Mouse (Mus musculus): ENCODE results near the gene Olfr288. TPM values are rescaled to one million over a fixed set of nuclear protein-coding genes. Genes with fewer than 3 reads are reported as not detected.

Olfr288 gene
- polyA plus RNA-seq, 1 experiment, result 0.44 TPM

- peaks cover 3% of the 10 kb centered on the region; the same call in 1 of the 2 replicates for H3K4me1 ChIP-seq (ENCODE audit: control insufficient read depth, insufficient read depth, low read length)
- no peak within 1 kb of the TSS for H3K4me3 ChIP-seq (replicated peaks; ENCODE audit: insufficient read depth, low read depth, low read length)
- no peaks in the 10 kb centered on the region for H3K27me3 ChIP-seq (ENCODE audit: control insufficient read depth, insufficient read depth, low read length)
- DNase-seq, result no peak
- 74% methylated on average over 5 of the region's 5 CpGs for WGBS
- H3K27ac ChIP-seq (ENCODE audit: insufficient read depth, low read length), result no peak within 1 kb of the TSS
- TF ChIP-seq POLR2A (IDR thresholded peaks at IDR 0.05; ENCODE audit: borderline replicate concordance, insufficient read depth, low read length) (no peak), CTCF (IDR thresholded peaks at IDR 0.05; ENCODE audit: borderline replicate concordance, insufficient read depth, low read depth, low read length) (no peak)
Measured at GRCm38 (mm10) chr15:98165525-98165924, 29.8 kb downstream of the Olfr288 start, which contains the start of gene Asb8. Gene Asb8, minus strand, starts transcription at chr15:98165625.

DNA sequence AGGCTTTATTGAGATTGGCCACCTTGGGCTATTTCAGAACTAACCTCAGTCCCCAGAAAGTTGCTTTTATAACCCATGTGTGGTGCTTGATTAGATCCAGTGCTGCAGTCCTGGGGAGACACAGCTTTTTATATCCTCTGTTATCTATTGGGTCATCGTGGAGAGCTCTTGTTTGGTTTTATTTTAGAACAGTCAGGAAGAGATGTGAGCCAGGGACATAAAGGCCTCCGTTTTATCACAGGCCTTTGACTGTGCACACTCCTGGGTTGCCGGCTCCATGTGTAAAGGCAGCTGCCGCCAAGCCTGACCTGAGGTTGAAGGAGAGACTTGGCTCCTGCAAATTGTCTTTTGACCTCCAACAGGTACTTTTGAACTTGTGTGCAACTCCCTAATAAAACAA, 32.8 kb downstream of the Olfr288 start:
- no peaks in the 10 kb centered on the region for H3K27me3 ChIP-seq (ENCODE audit: control insufficient read depth, insufficient read depth, low read length)
- TF ChIP-seq POLR2A (IDR thresholded peaks at IDR 0.05; ENCODE audit: borderline replicate concordance, insufficient read depth, low read length), result no peak
- no peak for TF ChIP-seq CTCF (IDR thresholded peaks at IDR 0.05; ENCODE audit: borderline replicate concordance, insufficient read depth, low read depth, low read length)
- DNase-seq, result no peak
- no peaks in the 10 kb centered on the region for H3K4me1 ChIP-seq (ENCODE audit: control insufficient read depth, insufficient read depth, low read length)
- 69% methylated on average over 4 of the region's 4 CpGs for WGBS
- no peak overlapping the region for H3K27ac ChIP-seq (ENCODE audit: insufficient read depth, low read length)
- no peak overlapping the region for H3K4me3 ChIP-seq (replicated peaks; ENCODE audit: insufficient read depth, low read depth, low read length)

DNA sequence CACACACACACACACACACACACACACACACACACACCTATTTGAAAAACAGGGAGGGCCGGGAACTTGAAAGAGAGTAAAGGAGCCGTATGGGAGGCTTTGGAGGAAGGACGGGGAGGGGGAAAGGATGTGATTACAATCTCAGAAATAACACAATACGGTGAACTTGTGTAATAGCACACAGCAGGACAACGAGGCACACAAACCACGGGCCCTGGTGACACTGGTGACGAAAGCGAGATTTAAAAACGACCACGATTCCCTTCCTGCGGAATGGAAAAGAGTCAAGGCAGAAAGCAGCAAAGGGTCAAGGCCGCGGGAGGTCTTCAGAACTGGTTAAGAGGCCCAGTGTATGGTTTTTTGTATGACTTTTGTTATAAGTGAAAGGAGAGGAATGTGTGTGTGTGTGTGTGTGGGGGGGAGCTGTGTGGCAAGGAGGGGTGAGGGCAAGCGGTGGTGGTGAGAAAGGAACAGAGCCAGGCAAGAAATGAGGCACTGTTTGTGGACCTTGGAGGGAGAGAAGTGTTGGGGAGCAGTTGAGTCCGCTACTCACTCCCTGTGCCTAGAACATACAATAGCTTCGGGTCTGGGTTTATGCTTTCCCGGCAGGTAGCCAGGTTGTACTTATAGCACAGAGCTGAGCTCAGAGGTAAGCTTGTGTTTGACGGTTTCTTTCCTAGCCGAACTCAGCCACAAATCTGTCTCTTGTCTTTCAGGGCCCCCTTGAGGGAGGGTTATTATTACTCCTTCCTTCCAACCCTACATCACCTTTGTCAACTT, 34.1 kb downstream of the Olfr288 start:
- Histone ChIP-seq H3K27ac (ENCODE audit: insufficient read depth, low read length) (no peak overlapping the region), H3K27me3 (ENCODE audit: control insufficient read depth, insufficient read depth, low read length) (no peaks in the 10 kb centered on the region), H3K4me1 (ENCODE audit: control insufficient read depth, insufficient read depth, low read length) (no peaks in the 10 kb centered on the region), H3K4me3 (replicated peaks; ENCODE audit: insufficient read depth, low read depth, low read length) (no peak overlapping the region)
- WGBS, result 50% methylated on average over 19 of the region's 19 CpGs
- no peak for TF ChIP-seq CTCF (IDR thresholded peaks at IDR 0.05; ENCODE audit: borderline replicate concordance, insufficient read depth, low read depth, low read length)
- no peak for DNase-seq

DNA sequence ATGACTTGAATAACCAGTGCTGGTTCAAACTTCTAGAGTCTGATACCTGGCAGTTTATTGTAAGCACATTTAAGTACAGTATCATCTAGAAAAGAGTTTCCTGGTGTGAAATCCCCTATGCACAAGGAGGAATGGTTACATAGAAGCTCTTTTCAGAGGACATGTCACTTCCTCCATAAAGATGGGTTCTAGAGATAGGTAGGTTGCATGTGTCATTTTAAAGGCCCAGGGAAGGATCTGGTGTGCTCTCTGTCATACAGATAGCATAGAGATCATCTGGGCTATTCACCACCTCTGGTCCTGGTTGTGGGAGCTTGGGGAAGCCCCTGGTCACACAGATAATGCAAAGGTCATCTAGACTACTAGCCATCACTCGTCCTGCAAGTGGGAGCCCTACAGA, 38.1 kb downstream of the Olfr288 start:
- no peaks in the 10 kb centered on the region for H3K4me1 ChIP-seq (ENCODE audit: control insufficient read depth, insufficient read depth, low read length)
- no peak for TF ChIP-seq POLR2A (IDR thresholded peaks at IDR 0.05; ENCODE audit: borderline replicate concordance, insufficient read depth, low read length)
- no peak for TF ChIP-seq CTCF (IDR thresholded peaks at IDR 0.05; ENCODE audit: borderline replicate concordance, insufficient read depth, low read depth, low read length)
- DNase-seq, result no peak
- H3K27ac ChIP-seq (ENCODE audit: insufficient read depth, low read length), result no peak overlapping the region
- WGBS, result 78% methylated on average over 1 of the region's 1 CpGs
- no peaks in the 10 kb centered on the region for H3K27me3 ChIP-seq (ENCODE audit: control insufficient read depth, insufficient read depth, low read length)
- no peak overlapping the region for H3K4me3 ChIP-seq (replicated peaks; ENCODE audit: insufficient read depth, low read depth, low read length)

- no peak for TF ChIP-seq CTCF (IDR thresholded peaks at IDR 0.05; ENCODE audit: borderline replicate concordance, insufficient read depth, low read depth, low read length)
- TF ChIP-seq POLR2A (IDR thresholded peaks at IDR 0.05; ENCODE audit: borderline replicate concordance, insufficient read depth, low read length), result no peak
- no peak for DNase-seq
- 79% methylated on average over 4 of the region's 4 CpGs for WGBS
- Histone ChIP-seq H3K27me3 (ENCODE audit: control insufficient read depth, insufficient read depth, low read length) (no peaks in the 10 kb centered on the region), H3K4me1 (ENCODE audit: control insufficient read depth, insufficient read depth, low read length) (no peaks in the 10 kb centered on the region), H3K4me3 (replicated peaks; ENCODE audit: insufficient read depth, low read depth, low read length) (no peak overlapping the region), H3K27ac (ENCODE audit: insufficient read depth, low read length) (no peak overlapping the region)
Measured at GRCm38 (mm10) chr15:98155944-98156343, 39.4 kb downstream of the Olfr288 start.

- no peak for DNase-seq
- H3K4me3 ChIP-seq (replicated peaks; ENCODE audit: insufficient read depth, low read depth, low read length), result no peak overlapping the region
- no peaks in the 10 kb centered on the region for H3K4me1 ChIP-seq (ENCODE audit: control insufficient read depth, insufficient read depth, low read length)
- TF ChIP-seq POLR2A (IDR thresholded peaks at IDR 0.05; ENCODE audit: borderline replicate concordance, insufficient read depth, low read length) (no peak), CTCF (IDR thresholded peaks at IDR 0.05; ENCODE audit: borderline replicate concordance, insufficient read depth, low read depth, low read length) (no peak)
- WGBS, result 76% methylated on average over 5 of the region's 5 CpGs
- no peaks in the 10 kb centered on the region for H3K27me3 ChIP-seq (ENCODE audit: control insufficient read depth, insufficient read depth, low read length)
- H3K27ac ChIP-seq (ENCODE audit: insufficient read depth, low read length), result no peak overlapping the region
Measured at GRCm38 (mm10) chr15:98155272-98155671, 40.1 kb downstream of the Olfr288 start.

GRCm38 (mm10) chr15:98154631-98155030, 40.7 kb downstream of the Olfr288 start:
- Histone ChIP-seq H3K27me3 (ENCODE audit: control insufficient read depth, insufficient read depth, low read length) (no peaks in the 10 kb centered on the region), H3K4me1 (ENCODE audit: control insufficient read depth, insufficient read depth, low read length) (no peaks in the 10 kb centered on the region), H3K4me3 (replicated peaks; ENCODE audit: insufficient read depth, low read depth, low read length) (no peak overlapping the region), H3K27ac (ENCODE audit: insufficient read depth, low read length) (no peak overlapping the region)
- DNase-seq, result no peak
- WGBS, result 59% methylated on average over 3 of the region's 3 CpGs
- TF ChIP-seq POLR2A (IDR thresholded peaks at IDR 0.05; ENCODE audit: borderline replicate concordance, insufficient read depth, low read length) (no peak), CTCF (IDR thresholded peaks at IDR 0.05; ENCODE audit: borderline replicate concordance, insufficient read depth, low read depth, low read length) (no peak)

DNA sequence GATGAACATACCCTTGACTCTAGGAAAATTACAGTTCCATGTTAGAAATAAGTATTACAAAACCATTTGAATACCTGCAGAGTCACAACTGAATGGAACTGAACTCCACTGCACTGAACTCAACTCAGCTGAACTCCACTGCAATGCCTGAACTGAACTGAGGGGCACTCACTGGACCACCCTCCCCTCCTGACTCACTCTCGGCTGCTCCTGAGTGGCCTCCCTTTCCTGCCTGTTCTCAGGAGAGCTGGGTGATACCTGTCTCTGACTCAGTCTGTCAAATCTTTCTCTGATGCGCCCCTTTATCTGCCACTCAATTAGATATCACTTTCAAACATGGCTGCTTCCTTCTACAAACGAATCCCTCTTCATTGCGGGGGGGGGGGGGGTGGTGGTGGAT, 41.2 kb downstream of the Olfr288 start:
- H3K4me3 ChIP-seq (replicated peaks; ENCODE audit: insufficient read depth, low read depth, low read length), result no peak overlapping the region
- H3K4me1 ChIP-seq (ENCODE audit: control insufficient read depth, insufficient read depth, low read length), result peaks cover 2% of the 10 kb centered on the region; the same call in 1 of the 2 replicates
- WGBS, result 58% methylated on average over 4 of the region's 4 CpGs
- TF ChIP-seq POLR2A (IDR thresholded peaks at IDR 0.05; ENCODE audit: borderline replicate concordance, insufficient read depth, low read length) (no peak), CTCF (IDR thresholded peaks at IDR 0.05; ENCODE audit: borderline replicate concordance, insufficient read depth, low read depth, low read length) (no peak)
- no peaks in the 10 kb centered on the region for H3K27me3 ChIP-seq (ENCODE audit: control insufficient read depth, insufficient read depth, low read length)
- no peak overlapping the region for H3K27ac ChIP-seq (ENCODE audit: insufficient read depth, low read length)
- DNase-seq, result no peak

Data from cerebellum, adult 2 months (tissue).